Mouse (Mus musculus) lung, embryonic 16.5 days (tissue): Measurements from ENCODE around the gene Scn10a. TPM values are rescaled to one million over a fixed set of nuclear protein-coding genes. Genes with fewer than 3 reads are reported as not detected.
A peak's percentile ranks its signal among the peaks of the same experiment; 100 is the strongest.

ENCODE experiments used
- ATAC-seq: fragments of 200-750 bp; cut with Nextera tagmentation; 2 replicates; pipeline ENCODE4 v1.8.0; 2017; ENCODE audit warnings: low read depth, mild to moderate bottlenecking, moderate library complexity
- H3K27ac ChIP-seq: fragments of 300-500 bp; sonication (generic); 2 replicates; pipeline ENCODE4 v1.5.1; 2014; ENCODE audit warnings: mild to moderate bottlenecking, control low read depth, low read length
- H3K27me3 ChIP-seq: fragments of 300-500 bp; sonication (generic); 2 replicates; pipeline ENCODE4 v1.6.1; 2014; ENCODE audit warnings: low read depth, low read length, mixed read lengths; ENCODE audit not compliant: control insufficient read depth, insufficient read depth
- H3K36me3 ChIP-seq: fragments of 300-500 bp; sonication (generic); 2 replicates; pipeline ENCODE4 v1.6.1; 2014; ENCODE audit warnings: low read length; ENCODE audit not compliant: control insufficient read depth, insufficient read depth
- H3K4me1 ChIP-seq: fragments of 300-500 bp; sonication (generic); replicated peaks from 2 replicates; pipeline ENCODE4 v1.6.1; 2014; ENCODE audit warnings: low read length, mixed read lengths; ENCODE audit not compliant: control insufficient read depth, insufficient read depth
- H3K4me2 ChIP-seq: fragments of 300-500 bp; sonication (generic); 2 replicates; pipeline ENCODE4 v1.6.1; 2014; ENCODE audit warnings: low read depth, low read length, control low read depth
- H3K4me3 ChIP-seq: fragments of 300-500 bp; sonication (generic); 2 replicates; pipeline ENCODE4 v1.5.1; 2014; ENCODE audit warnings: mild to moderate bottlenecking, low read length, control low read depth
- H3K9ac ChIP-seq: fragments of 300-500 bp; sonication (generic); 2 replicates; pipeline ENCODE4 v1.6.1; 2014; ENCODE audit warnings: low read length, control low read depth
- H3K9me3 ChIP-seq: fragments of 300-500 bp; sonication (generic); 2 replicates; pipeline ENCODE4 v1.6.1; 2016; ENCODE audit warnings: low read length; ENCODE audit not compliant: control insufficient read depth
- WGBS: fragments of 180-500 bp; shearing (Covaris S2); extraction: QIAGEN DNeasy Blood & Tissue Kit; methylation state at CpG from one replicate; pipeline ENCODE4 v1.1.7; 2014; 5-methylcytosine and 5-hydroxymethylcytosine counted together
- polyA plus RNA-seq: library from polyadenylated mRNA; unstranded; fragments of >200 nt; fragmentation: Nextera tagmentation; extraction: Ambion mirVana; gene quantifications from 2 replicates; pipeline ENCODE4 v1.2.1, GENCODE M21; 2015

Gene Scn10a
- polyA plus RNA-seq, 1 experiment from 2014 or later: 0.06 TPM

DNA sequence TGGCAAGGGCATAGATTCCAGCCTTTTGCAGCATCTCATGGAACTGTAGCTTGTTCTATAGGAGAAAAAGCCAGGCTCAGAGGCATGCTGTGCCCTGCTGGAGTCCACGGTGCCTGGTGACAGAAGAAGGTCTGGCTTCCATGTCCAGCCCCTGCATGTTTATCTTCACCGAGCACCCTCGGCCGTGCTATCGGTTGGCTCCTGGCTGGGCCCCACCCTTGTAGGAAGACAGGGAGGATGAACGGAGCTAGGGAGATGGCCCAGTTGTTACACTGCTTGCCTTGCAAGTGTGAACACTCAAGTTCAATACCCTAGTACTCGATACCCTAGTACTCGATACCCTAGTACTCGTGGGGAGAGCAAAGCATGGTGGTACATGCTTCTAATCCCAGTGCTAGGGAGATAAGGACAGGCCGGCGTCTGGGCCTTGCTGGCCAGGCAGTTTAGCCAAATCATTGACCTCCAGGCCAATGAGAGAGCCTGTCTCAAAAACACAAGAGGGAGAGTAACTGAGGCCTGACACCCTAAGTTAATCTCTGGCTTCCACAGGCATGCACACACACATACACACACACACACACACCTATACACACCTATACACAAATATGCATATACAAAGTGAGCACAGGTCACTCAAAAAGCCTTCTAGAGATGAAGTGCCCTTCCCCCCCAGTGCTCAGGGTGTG, 9.4 kb upstream of the Scn10a start:
- Histone ChIP-seq H3K27me3 (no peaks in the 10 kb centered on the region), H3K36me3 (no peaks in the 10 kb centered on the region), H3K4me3 (no peak overlapping the region), H3K9me3 (no peaks in the 10 kb centered on the region), H3K4me1 (no peaks in the 10 kb centered on the region), H3K4me2 (no peak overlapping the region), H3K27ac (no peak overlapping the region), H3K9ac (no peak overlapping the region)
- WGBS: 77% methylated on average over 11 of the region's 11 CpGs
- no peak for ATAC-seq

DNA sequence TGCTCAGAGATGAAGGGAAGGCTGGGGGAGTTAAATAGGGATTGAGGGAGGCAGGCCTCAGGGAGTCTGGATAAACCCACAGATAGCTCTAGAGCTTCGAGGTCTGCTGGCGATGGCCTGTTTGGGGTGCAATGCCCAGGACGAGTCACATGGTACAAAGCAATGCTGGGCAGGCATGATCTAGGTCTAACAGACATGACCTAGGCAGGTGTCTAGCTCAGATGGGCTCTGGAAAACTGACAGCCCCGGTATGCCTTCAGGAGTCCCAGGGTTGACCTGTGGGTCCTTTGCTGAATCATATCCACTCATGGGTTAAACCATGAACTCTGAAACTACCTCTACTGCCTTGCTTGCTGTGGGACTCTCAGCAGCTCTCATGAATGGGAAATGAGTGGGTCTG, 7.9 kb upstream of the Scn10a start:
- Histone ChIP-seq H3K36me3 (no peaks in the 10 kb centered on the region), H3K27ac (no peak overlapping the region), H3K4me3 (no peak overlapping the region), H3K4me2 (no peak overlapping the region), H3K9ac (no peak overlapping the region), H3K9me3 (no peaks in the 10 kb centered on the region), H3K4me1 (no peaks in the 10 kb centered on the region), H3K27me3 (no peaks in the 10 kb centered on the region)
- no peak for ATAC-seq
- 83% methylated on average over 4 of the region's 4 CpGs for WGBS

DNA sequence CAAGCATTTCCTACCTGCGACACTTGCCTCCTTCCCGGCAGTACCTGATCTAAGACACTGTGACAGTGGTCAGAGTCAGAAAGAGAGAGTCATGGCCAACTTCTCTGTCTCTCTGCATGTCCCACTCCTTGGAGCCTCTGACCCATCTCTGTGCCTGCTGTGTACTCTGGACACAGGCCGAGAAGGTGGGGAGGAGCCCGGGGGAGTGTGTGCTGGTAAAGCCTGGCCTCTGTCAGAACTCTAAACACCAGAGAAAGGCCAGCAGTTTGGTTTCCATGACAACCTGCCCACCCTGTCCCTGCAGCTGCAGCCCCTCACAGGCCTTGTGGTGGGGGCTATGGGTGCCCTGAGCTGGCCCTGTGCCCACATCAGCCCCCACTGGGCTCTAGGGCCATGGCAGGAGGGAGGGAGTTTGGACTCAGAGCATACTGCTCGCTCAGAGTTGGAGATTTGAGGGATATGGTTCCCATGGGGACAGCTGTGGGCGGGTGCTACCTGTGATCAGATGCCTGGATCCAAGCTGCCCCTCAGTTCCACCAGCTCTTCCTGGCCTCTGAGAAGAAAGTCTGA, 6.3 kb upstream of the Scn10a start:
- Histone ChIP-seq H3K9me3 (no peaks in the 10 kb centered on the region), H3K27ac (no peak overlapping the region), H3K4me3 (no peak overlapping the region), H3K4me2 (no peak overlapping the region), H3K9ac (no peak overlapping the region), H3K27me3 (no peaks in the 10 kb centered on the region), H3K4me1 (no peaks in the 10 kb centered on the region), H3K36me3 (no peaks in the 10 kb centered on the region)
- WGBS: 41% methylated on average over 6 of the region's 6 CpGs
- ATAC-seq: no peak

DNA sequence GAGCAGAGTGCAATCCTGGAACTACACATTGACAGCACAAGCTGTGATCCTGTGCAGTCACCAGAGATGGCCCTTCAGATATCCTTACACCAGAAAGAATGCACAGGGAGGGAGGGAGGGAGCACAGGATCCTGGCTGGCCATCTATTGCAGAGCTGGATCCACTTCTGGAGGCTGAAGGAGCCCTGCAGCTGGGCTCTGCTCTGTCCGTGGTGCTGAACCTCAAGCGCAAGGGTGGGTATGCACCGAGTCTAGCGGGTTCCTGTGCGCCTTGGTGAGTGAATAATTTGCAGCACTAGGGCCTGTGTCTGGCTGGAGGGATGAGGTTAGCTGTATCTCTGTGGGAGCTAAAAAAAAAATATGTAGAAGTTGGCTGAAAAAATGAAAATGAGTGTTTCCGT, 12.4 kb downstream of the Scn10a start:
- ATAC-seq: peak; percentile 88
- no peaks in the 10 kb centered on the region for H3K4me1 ChIP-seq
- 10% methylated on average over 6 of the region's 6 CpGs for WGBS

DNA sequence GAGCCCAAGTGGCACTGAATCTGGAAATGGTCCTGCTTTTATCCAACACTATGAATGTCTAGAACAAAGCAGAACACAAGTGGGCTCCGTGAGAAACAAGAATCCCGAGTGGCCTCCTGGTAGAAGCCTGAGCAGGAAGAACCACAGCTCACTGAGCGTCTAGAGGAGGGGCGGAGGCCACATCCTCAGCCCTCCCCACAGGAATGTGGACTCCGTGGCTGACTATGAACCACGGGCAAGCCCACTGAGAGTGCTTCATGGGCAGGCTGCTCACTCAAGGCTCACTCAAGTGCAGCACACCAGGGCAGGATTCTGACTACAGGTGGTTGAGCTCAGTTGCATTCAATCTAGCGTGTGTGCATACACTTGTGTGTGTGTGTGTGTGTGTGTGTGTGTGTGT, 27.6 kb downstream of the Scn10a start:
- no peaks in the 10 kb centered on the region for H3K36me3 ChIP-seq
- no peak overlapping the region for H3K4me2 ChIP-seq
- no peak overlapping the region for H3K27ac ChIP-seq
- 35% methylated on average over 7 of the region's 7 CpGs for WGBS
- no peak overlapping the region for H3K9ac ChIP-seq
- H3K27me3 ChIP-seq: no peaks in the 10 kb centered on the region
- peak; percentile 83 for ATAC-seq
- H3K4me1 ChIP-seq: no peaks in the 10 kb centered on the region
- H3K4me3 ChIP-seq: no peak overlapping the region
- no peaks in the 10 kb centered on the region for H3K9me3 ChIP-seq

More for the DNA sequence above, 12.4 kb downstream of the Scn10a start:
- Histone ChIP-seq H3K27me3 (no peaks in the 10 kb centered on the region), H3K9me3 (no peaks in the 10 kb centered on the region), H3K4me3 (no peak overlapping the region), H3K27ac (no peak overlapping the region), H3K4me2 (no peak overlapping the region), H3K9ac (no peak overlapping the region), H3K36me3 (no peaks in the 10 kb centered on the region)

DNA sequence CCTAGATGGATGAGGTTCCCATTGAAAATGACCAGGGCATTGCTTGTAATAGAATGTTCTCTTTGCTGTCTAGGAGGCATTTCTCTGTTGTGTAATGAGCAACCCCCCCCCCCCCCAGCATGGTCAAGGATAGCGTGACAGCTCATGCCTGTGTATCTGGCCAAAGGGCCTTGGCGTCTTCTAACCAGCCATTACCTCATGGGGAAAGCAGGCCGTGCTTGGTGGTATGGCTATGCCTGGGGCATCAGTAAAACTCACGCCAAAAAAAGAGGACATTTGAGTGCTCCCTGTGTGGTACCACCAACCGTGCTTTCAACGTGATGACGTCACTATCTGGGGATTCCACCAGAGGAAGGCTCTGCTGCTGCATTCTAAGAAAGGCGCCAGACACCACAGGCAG, 28.1 kb downstream of the Scn10a start:
- no peak overlapping the region for H3K4me3 ChIP-seq
- H3K9me3 ChIP-seq: no peaks in the 10 kb centered on the region
- H3K27me3 ChIP-seq: no peaks in the 10 kb centered on the region
- no peak overlapping the region for H3K4me2 ChIP-seq
- ATAC-seq: no peak
- no peak overlapping the region for H3K27ac ChIP-seq
- 68% methylated on average over 8 of the region's 8 CpGs for WGBS
- no peak overlapping the region for H3K9ac ChIP-seq
- no peaks in the 10 kb centered on the region for H3K4me1 ChIP-seq
- H3K36me3 ChIP-seq: no peaks in the 10 kb centered on the region

DNA sequence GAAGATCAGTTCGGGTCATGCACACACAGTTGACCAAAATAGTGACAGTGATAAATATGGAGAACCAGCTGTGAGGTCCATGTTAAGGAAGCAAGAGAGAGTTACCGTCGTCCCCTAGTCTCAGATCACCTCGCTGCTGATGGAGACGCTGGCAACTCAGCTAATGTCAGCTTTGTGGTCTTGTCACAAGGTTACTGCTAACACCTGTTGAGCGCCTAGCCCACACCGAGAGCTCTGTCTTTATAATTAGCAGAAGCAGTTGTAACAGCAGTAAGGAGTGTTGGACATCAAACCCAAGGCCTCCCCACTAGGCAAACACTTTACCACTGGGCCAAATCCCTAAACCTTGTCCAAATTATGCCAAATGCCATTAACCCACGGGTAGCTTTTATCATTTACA, 31.2 kb downstream of the Scn10a start:
- no peak overlapping the region for H3K4me2 ChIP-seq
- no peak overlapping the region for H3K9ac ChIP-seq
- no peak overlapping the region for H3K4me3 ChIP-seq
- 59% methylated on average over 8 of the region's 8 CpGs for WGBS
- ATAC-seq: no peak
- no peaks in the 10 kb centered on the region for H3K36me3 ChIP-seq
- no peaks in the 10 kb centered on the region for H3K4me1 ChIP-seq
- H3K9me3 ChIP-seq: no peaks in the 10 kb centered on the region
- no peaks in the 10 kb centered on the region for H3K27me3 ChIP-seq
- H3K27ac ChIP-seq: no peak overlapping the region

DNA sequence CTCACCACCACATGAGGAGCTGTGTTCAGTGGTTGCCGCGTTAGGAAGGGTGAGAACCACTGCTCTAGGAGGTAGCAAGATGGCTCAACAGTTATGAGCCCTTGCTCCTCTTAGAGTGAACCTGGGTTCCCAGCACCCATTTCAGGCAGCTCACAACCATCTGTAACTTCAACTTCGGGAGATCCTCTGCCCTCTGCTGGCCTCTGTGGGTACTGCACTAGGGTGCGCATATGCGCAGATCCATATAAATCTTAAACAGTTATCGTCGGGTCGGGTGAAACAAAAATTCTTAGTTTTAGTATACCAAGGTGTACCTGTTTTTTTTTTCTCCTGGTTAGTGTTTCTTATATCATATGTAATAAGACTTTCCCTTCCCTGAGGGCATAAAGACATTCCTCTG, 32.9 kb downstream of the Scn10a start:
- no peaks in the 10 kb centered on the region for H3K27me3 ChIP-seq
- ATAC-seq: no peak
- H3K9ac ChIP-seq: no peak overlapping the region
- no peaks in the 10 kb centered on the region for H3K4me1 ChIP-seq
- H3K36me3 ChIP-seq: no peaks in the 10 kb centered on the region
- 91% methylated on average over 8 of the region's 8 CpGs for WGBS
- no peak overlapping the region for H3K4me2 ChIP-seq
- H3K27ac ChIP-seq: no peak overlapping the region
- no peaks in the 10 kb centered on the region for H3K9me3 ChIP-seq
- H3K4me3 ChIP-seq: no peak overlapping the region

DNA sequence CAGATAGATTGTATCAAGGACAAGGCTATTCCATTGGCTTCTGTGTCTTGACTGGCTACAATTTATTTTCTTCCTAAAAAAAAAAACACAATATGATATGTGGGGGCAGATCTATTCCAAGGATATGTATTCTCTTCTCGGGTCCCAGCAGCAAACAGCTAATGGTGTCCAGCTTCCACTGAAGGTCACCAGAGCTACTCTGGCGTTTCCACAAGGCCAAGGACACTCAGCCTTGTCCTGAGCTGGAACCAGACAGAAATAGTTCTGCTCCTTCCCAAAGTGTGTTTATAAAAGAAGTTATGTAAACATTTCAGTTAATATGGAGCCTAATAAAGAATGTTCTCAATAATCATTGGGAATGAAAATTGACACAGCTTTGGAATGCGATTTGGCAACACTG, 38.2 kb downstream of the Scn10a start:
- WGBS: 42% methylated on average over 3 of the region's 3 CpGs
- Histone ChIP-seq H3K4me2 (no peak overlapping the region), H3K27me3 (no peaks in the 10 kb centered on the region), H3K9me3 (no peaks in the 10 kb centered on the region), H3K9ac (no peak overlapping the region), H3K27ac (no peak overlapping the region), H3K4me3 (no peak overlapping the region), H3K36me3 (no peaks in the 10 kb centered on the region), H3K4me1 (no peaks in the 10 kb centered on the region)
- ATAC-seq: no peak
